Mouse (Mus musculus): ENCODE measurements around the gene Ugt1a8. TPM values are rescaled to one million over a fixed set of nuclear protein-coding genes. Genes with fewer than 3 reads are reported as not detected.
"Not testable (repeated sequence)": the region's sequence is repeated elsewhere in the genome, so short reads cannot be mapped to it uniquely, and the experiment has no call there.

The Ugt1a8 gene
- polyA plus RNA-seq, 1 experiment from 2014 or later = not detected

DNA sequence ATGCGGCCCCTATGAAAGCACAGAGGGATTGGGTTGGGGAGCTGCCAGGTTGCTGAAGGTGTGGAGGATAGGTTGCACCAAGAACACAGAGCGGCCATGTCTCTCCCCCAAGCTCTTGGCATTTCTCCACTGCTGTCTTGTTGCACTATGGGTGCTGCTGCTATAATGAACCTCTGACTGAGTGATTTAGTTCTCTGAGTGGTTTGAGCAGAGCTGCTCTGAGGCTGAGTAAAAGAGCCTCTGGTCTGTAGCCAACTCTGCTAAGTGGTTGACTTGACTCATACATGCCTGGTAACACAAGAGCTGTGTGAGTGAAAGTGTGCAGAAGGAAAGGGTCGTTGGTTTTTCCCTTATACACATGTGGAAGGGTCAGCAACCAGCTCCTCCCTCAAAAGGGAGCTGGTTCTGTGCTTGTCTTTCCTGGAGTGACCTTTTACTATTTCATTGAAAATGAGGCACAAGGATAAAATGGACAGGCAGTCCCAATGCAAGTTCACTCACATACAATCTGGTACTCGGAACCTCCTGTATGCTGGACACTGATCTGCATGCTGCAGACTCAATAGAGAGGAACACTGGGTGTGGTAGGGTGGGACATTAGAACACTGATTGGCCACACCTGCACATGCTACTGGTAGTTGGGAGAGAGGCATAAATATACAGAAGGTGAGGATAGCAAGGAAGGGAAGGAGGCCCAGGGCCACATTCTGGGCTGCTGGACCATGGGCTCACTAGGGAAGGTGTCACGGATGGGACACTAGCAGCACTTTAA is 16.3 kb downstream of the Ugt1a8 start:
- 0 out of 2 replicates have a peak, but pooled peaks have one; percentile 52 for ATAC-seq
- H3K9ac ChIP-seq (ENCODE audit: low read depth, low read length); H3K27me3 ChIP-seq (replicated peaks; ENCODE audit: control insufficient read depth, insufficient read depth, low read length); H3K36me3 ChIP-seq (ENCODE audit: control insufficient read depth, insufficient read depth, low read length); H3K27ac ChIP-seq (ENCODE audit: low read length); H3K4me2 ChIP-seq (ENCODE audit: low read depth, low read length); H3K9me3 ChIP-seq (ENCODE audit: control insufficient read depth, low read length); H3K4me3 ChIP-seq (ENCODE audit: low read length): not testable (repeated sequence)
- peaks cover 16% of the 10 kb centered on the region for H3K4me1 ChIP-seq (ENCODE audit: control insufficient read depth, insufficient read depth, low read length)
- 63% methylated on average over 4 of the region's 5 CpGs for WGBS

DNA sequence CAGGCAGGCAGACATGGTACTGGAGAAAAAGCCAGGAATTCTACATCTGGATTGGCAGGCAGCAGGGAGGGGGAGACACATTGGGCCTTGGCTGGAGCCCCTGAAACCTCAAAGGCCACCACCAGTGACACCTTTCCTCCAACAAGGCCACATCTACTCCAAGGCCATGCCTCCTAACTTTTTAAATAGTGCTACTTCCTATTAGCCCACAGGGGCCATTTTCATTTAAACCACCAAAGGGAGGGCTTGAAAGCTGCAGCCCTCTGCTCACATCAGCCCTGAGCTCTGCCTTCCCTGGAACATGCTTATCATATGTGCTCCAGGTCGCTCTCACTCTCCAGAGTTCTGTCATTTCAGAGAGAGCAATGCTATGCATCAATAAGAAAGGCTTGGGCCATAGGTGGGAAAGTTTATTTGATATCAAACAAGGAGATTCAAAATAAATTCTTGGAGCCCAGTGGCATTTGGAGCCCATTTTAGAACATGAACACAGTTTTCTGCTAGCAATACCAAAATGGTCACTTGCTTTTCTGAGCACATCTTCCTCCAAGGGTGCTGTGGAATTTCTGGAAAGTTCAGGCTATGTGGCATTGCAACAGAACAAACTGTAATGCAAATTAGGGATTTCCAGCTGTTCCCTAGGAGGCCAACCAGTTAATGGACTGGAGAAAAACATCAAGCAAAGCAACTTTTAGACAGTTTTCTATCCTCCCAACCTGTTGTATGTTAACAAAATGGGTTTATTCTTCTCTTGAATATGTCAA is 17.2 kb downstream of the Ugt1a8 start:
- Histone ChIP-seq H3K9me3 (ENCODE audit: control insufficient read depth, low read length) (no peaks in the 10 kb centered on the region), H3K27ac (ENCODE audit: low read length) (no peak overlapping the region), H3K4me2 (ENCODE audit: low read depth, low read length) (no peak overlapping the region), H3K4me3 (ENCODE audit: low read length) (no peak overlapping the region), H3K9ac (ENCODE audit: low read depth, low read length) (no peak overlapping the region), H3K4me1 (ENCODE audit: control insufficient read depth, insufficient read depth, low read length) (peaks cover 16% of the 10 kb centered on the region), H3K36me3 (ENCODE audit: control insufficient read depth, insufficient read depth, low read length) (no peaks in the 10 kb centered on the region), H3K27me3 (replicated peaks; ENCODE audit: control insufficient read depth, insufficient read depth, low read length) (no peaks in the 10 kb centered on the region)
- ATAC-seq = no peak
- WGBS = 95% methylated on average over 1 of the region's 1 CpGs

DNA sequence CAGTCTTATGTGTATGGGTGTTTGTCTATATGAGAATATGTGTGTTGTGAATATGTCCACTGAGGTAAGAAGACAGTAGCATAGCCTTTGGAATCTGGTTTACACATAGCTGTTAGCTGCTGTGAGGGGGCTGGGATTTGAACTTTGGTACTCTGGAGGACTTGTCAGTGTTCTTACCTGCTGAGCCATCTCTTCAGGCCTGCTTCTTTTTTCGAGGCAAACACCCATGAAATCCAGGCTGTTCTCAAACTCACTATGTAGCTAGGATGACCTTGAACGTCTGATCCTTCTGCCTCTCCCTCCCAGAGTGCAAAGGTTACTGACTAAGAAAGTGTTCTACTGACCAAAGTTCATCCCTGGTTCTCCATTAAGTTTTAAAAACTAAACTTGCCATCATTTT is 18.0 kb downstream of the Ugt1a8 start:
- 37% methylated on average over 2 of the region's 2 CpGs for WGBS
- H3K9ac ChIP-seq (ENCODE audit: low read depth, low read length) = no peak overlapping the region
- ATAC-seq = 0 out of 2 replicates have a peak, but pooled peaks have one; percentile 19

DNA sequence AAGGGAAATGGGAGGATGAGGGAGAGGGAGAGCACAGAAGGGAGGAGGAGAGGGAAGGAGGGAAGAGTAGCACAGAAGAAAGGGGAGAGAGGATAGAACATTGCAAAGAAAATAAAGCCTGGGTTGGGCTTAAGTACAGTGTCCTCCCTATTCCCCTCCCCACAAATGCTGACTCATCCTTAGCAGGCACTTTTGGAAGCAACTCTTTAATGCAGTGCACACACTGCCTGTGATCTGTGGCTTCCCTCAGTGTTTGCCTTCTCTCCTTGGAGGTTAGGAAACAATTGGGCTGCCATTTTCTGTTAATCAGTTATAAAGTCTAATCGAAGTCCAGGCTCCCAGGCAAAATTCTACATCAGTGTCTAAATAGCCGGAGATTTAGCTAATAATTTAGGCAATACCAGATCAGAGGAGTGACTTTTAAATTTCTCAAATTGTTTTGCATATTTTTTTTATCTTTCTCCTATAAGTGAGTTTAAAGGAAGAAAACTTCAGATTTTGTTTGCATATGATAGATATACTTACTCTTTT is 21.5 kb downstream of the Ugt1a8 start:
- H3K4me1 ChIP-seq (ENCODE audit: control insufficient read depth, insufficient read depth, low read length) = peaks cover 13% of the 10 kb centered on the region
- not testable (repeated sequence) for H3K36me3 ChIP-seq (ENCODE audit: control insufficient read depth, insufficient read depth, low read length); H3K9ac ChIP-seq (ENCODE audit: low read depth, low read length); H3K4me2 ChIP-seq (ENCODE audit: low read depth, low read length); H3K9me3 ChIP-seq (ENCODE audit: control insufficient read depth, low read length); H3K27ac ChIP-seq (ENCODE audit: low read length); H3K27me3 ChIP-seq (replicated peaks; ENCODE audit: control insufficient read depth, insufficient read depth, low read length); H3K4me3 ChIP-seq (ENCODE audit: low read length)
- WGBS = 56% methylated on average over 2 of the region's 2 CpGs
- ATAC-seq = peak; percentile 90

More for the DNA sequence above, 18.0 kb downstream of the Ugt1a8 start:
- no peaks in the 10 kb centered on the region for H3K27me3 ChIP-seq (replicated peaks; ENCODE audit: control insufficient read depth, insufficient read depth, low read length)
- H3K4me1 ChIP-seq (ENCODE audit: control insufficient read depth, insufficient read depth, low read length) = peaks cover 16% of the 10 kb centered on the region
- H3K9me3 ChIP-seq (ENCODE audit: control insufficient read depth, low read length) = no peaks in the 10 kb centered on the region
- no peaks in the 10 kb centered on the region for H3K36me3 ChIP-seq (ENCODE audit: control insufficient read depth, insufficient read depth, low read length)
- H3K4me3 ChIP-seq (ENCODE audit: low read length) = no peak overlapping the region
- no peak overlapping the region for H3K4me2 ChIP-seq (ENCODE audit: low read depth, low read length)
- H3K27ac ChIP-seq (ENCODE audit: low read length) = no peak overlapping the region

DNA sequence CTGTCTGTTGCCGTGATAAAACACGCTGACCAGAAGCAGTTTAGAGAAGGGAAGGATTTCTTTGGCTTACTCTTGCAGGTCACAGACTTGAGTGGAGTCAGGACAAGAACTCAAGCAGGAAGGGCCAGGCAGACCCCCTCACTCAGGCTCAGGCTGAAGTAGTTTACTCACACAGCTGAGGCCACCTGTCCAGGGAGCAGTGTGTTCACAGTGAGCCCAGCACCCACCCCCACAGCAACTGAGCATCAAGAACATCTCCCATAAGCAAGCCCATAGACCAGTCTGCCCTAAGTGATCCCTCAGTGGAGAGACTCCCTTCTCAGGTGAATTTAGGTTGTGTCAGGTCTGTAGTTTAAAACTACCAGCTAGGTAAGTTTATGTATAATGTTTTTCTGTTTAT is 22.0 kb downstream of the Ugt1a8 start:
- ATAC-seq; H3K4me2 ChIP-seq (ENCODE audit: low read depth, low read length); H3K27me3 ChIP-seq (replicated peaks; ENCODE audit: control insufficient read depth, insufficient read depth, low read length); H3K36me3 ChIP-seq (ENCODE audit: control insufficient read depth, insufficient read depth, low read length); H3K4me1 ChIP-seq (ENCODE audit: control insufficient read depth, insufficient read depth, low read length); H3K4me3 ChIP-seq (ENCODE audit: low read length); H3K9ac ChIP-seq (ENCODE audit: low read depth, low read length); H3K9me3 ChIP-seq (ENCODE audit: control insufficient read depth, low read length); H3K27ac ChIP-seq (ENCODE audit: low read length): not testable (repeated sequence)
- WGBS = 42% methylated on average over 2 of the region's 2 CpGs

DNA sequence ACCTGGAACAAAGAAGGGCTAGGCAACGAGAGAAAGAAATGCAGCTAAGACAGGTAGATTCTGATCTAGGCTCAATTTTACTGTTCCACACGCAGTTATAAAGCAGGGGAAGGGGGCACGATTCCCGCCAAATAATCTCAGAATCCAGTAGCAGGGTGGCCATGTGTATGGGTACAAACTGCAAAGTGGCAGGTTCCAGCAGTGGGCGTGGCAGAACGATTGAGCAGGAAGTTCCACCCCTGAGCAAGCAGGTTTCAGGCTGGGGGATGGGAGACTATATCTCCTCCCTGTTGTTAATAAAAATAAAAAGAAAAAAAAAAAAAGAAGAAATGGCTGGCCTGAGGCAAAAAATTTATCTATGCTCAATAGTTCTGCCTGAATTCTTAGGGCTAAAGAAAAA is 25.2 kb downstream of the Ugt1a8 start:
- not testable (repeated sequence) for H3K36me3 ChIP-seq (ENCODE audit: control insufficient read depth, insufficient read depth, low read length); H3K27me3 ChIP-seq (replicated peaks; ENCODE audit: control insufficient read depth, insufficient read depth, low read length); H3K9me3 ChIP-seq (ENCODE audit: control insufficient read depth, low read length); H3K4me2 ChIP-seq (ENCODE audit: low read depth, low read length); H3K27ac ChIP-seq (ENCODE audit: low read length); ATAC-seq; H3K4me1 ChIP-seq (ENCODE audit: control insufficient read depth, insufficient read depth, low read length); H3K4me3 ChIP-seq (ENCODE audit: low read length); H3K9ac ChIP-seq (ENCODE audit: low read depth, low read length)
- WGBS = 93% methylated on average over 6 of the region's 6 CpGs

DNA sequence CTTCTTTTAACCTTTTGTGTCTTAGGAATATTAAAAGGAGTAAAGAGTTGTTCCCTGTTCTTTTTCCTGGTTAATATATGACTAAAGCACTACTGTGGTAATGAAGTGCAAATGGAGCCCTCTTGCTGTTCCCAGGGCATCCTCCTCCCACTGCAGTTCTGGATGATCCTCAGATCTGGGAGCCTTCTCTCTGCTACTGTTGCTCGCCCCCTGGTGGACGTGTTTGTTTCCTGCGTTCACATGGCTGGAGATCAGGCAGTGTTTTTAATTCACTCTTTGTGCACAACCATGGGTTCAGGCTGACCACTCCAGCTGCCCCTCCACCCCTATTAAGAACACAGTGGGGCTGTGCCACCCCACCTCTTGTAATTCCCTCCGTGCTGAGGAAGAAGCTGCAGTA is 32.9 kb downstream of the Ugt1a8 start:
- not testable (repeated sequence) for H3K9ac ChIP-seq (ENCODE audit: low read depth, low read length); H3K9me3 ChIP-seq (ENCODE audit: control insufficient read depth, low read length); H3K27me3 ChIP-seq (replicated peaks; ENCODE audit: control insufficient read depth, insufficient read depth, low read length); H3K36me3 ChIP-seq (ENCODE audit: control insufficient read depth, insufficient read depth, low read length); H3K4me1 ChIP-seq (ENCODE audit: control insufficient read depth, insufficient read depth, low read length); H3K4me2 ChIP-seq (ENCODE audit: low read depth, low read length); H3K27ac ChIP-seq (ENCODE audit: low read length); H3K4me3 ChIP-seq (ENCODE audit: low read length)
- peak; percentile 66 for ATAC-seq
- WGBS = 12% methylated on average over 4 of the region's 4 CpGs

DNA sequence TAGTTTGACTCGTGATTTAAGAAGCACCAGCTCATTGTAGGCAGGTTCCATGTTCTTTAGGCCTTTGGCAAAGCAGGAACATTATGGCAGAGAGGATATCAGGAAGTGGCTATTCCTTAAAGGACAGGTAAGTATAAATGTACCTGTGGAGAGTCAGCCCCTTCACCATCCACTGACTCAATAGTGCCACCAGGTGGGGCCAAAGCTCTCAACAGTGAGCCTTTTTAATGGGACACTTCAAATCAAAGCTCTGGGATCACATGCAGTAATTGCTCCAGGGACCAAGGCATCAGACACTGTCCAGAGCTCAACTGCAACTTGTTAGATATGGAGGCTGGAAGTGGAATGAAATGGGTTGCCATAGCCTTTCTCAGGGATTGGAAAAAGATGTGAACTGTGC is 33.9 kb downstream of the Ugt1a8 start:
- H3K27ac ChIP-seq (ENCODE audit: low read length); H3K9ac ChIP-seq (ENCODE audit: low read depth, low read length); ATAC-seq; H3K4me3 ChIP-seq (ENCODE audit: low read length); H3K4me2 ChIP-seq (ENCODE audit: low read depth, low read length); H3K36me3 ChIP-seq (ENCODE audit: control insufficient read depth, insufficient read depth, low read length); H3K9me3 ChIP-seq (ENCODE audit: control insufficient read depth, low read length); H3K4me1 ChIP-seq (ENCODE audit: control insufficient read depth, insufficient read depth, low read length); H3K27me3 ChIP-seq (replicated peaks; ENCODE audit: control insufficient read depth, insufficient read depth, low read length): not testable (repeated sequence)
- no CpG with 5 or more reads among the region's 1 CpGs for WGBS

DNA sequence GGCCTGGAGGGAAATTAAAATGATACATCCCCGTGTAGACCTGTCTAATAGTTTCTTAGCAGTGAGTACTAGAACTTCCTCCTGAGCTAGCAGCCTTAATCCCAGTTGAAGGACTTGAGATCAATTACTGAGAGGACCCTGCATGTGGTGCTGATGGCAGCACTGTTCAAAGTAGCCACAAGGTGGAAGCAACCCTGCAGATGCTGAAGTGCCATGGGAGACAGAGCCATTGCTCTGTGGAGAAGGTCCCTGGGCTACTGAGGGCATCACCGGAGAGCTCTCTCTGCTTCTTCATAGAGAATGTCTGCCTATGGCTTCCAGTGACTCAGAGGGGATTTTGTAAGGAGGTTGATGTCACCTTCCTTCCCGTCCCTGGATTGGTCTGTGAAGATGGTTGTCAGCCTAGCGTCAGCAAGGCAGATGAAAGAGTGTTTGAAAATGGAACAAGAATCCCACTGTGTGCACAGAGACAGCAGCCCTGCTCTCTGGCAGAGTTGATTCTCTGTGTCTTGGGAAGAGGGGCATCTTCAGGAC is 38.3 kb downstream of the Ugt1a8 start:
- H3K4me2 ChIP-seq (ENCODE audit: low read depth, low read length); H3K9ac ChIP-seq (ENCODE audit: low read depth, low read length): not testable (repeated sequence)
- WGBS = 75% methylated on average over 3 of the region's 4 CpGs

More for the DNA sequence above, 38.3 kb downstream of the Ugt1a8 start:
- not testable (repeated sequence) for ATAC-seq; H3K4me1 ChIP-seq (ENCODE audit: control insufficient read depth, insufficient read depth, low read length); H3K9me3 ChIP-seq (ENCODE audit: control insufficient read depth, low read length); H3K36me3 ChIP-seq (ENCODE audit: control insufficient read depth, insufficient read depth, low read length); H3K4me3 ChIP-seq (ENCODE audit: low read length); H3K27me3 ChIP-seq (replicated peaks; ENCODE audit: control insufficient read depth, insufficient read depth, low read length); H3K27ac ChIP-seq (ENCODE audit: low read length)
